Mouse (Mus musculus): ENCODE results near the gene Smg6. TPM values are rescaled to one million over a fixed set of nuclear protein-coding genes. Genes with fewer than 3 reads are reported as not detected.

Smg6 gene
- polyA plus RNA-seq, 1 experiment from 2014 or later, result 16.0 TPM

- Histone ChIP-seq H3K9ac (ENCODE audit: low read length) (no peak overlapping the region), H3K4me1 (ENCODE audit: control insufficient read depth, insufficient read depth, low read length) (no peaks in the 10 kb centered on the region), H3K4me3 (ENCODE audit: low read depth, low read length) (no peak overlapping the region), H3K4me2 (no peak overlapping the region), H3K27ac (ENCODE audit: low read depth, low read length) (no peak overlapping the region), H3K36me3 (ENCODE audit: control insufficient read depth, insufficient read depth, low read length) (no peaks in the 10 kb centered on the region; the same call in 1 of the 2 replicates), H3K9me3 (ENCODE audit: control insufficient read depth, low read length) (no peaks in the 10 kb centered on the region), H3K27me3 (ENCODE audit: control insufficient read depth, insufficient read depth, low read length) (no peaks in the 10 kb centered on the region)
- no peak for ATAC-seq (ENCODE audit: low FRiP score)
- DNase-seq (ENCODE audit: low spot score, missing footprints), result no peak
- WGBS, result 69% methylated on average over 11 of the region's 11 CpGs
Measured at GRCm38 (mm10) chr11:75147106-75147845, 221.7 kb downstream of the Smg6 start.

- ATAC-seq (ENCODE audit: low FRiP score) (no peak), DNase-seq (ENCODE audit: low spot score, missing footprints) (no peak)
- Histone ChIP-seq H3K27ac (ENCODE audit: low read depth, low read length) (no peak overlapping the region), H3K4me3 (ENCODE audit: low read depth, low read length) (no peak overlapping the region), H3K27me3 (ENCODE audit: control insufficient read depth, insufficient read depth, low read length) (no peaks in the 10 kb centered on the region), H3K9me3 (ENCODE audit: control insufficient read depth, low read length) (no peaks in the 10 kb centered on the region), H3K4me1 (ENCODE audit: control insufficient read depth, insufficient read depth, low read length) (no peaks in the 10 kb centered on the region), H3K9ac (ENCODE audit: low read length) (no peak overlapping the region), H3K4me2 (no peak overlapping the region), H3K36me3 (ENCODE audit: control insufficient read depth, insufficient read depth, low read length) (no peaks in the 10 kb centered on the region; the same call in 1 of the 2 replicates)
- WGBS, result 77% methylated on average over 3 of the region's 3 CpGs
Measured at GRCm38 (mm10) chr11:75147846-75148168, 222.2 kb downstream of the Smg6 start.

GRCm38 (mm10) chr11:75148332-75149035 is 222.9 kb downstream of the Smg6 start:
- no peaks in the 10 kb centered on the region; the same call in 1 of the 2 replicates for H3K36me3 ChIP-seq (ENCODE audit: control insufficient read depth, insufficient read depth, low read length)
- no peak overlapping the region for H3K4me3 ChIP-seq (ENCODE audit: low read depth, low read length)
- no peaks in the 10 kb centered on the region for H3K27me3 ChIP-seq (ENCODE audit: control insufficient read depth, insufficient read depth, low read length)
- 93% methylated on average over 11 of the region's 11 CpGs for WGBS
- no peaks in the 10 kb centered on the region for H3K4me1 ChIP-seq (ENCODE audit: control insufficient read depth, insufficient read depth, low read length)
- no peak overlapping the region for H3K4me2 ChIP-seq
- DNase-seq (ENCODE audit: low spot score, missing footprints) (no peak), ATAC-seq (ENCODE audit: low FRiP score) (no peak)
- H3K9ac ChIP-seq (ENCODE audit: low read length), result no peak overlapping the region
- no peak overlapping the region for H3K27ac ChIP-seq (ENCODE audit: low read depth, low read length)
- no peaks in the 10 kb centered on the region for H3K9me3 ChIP-seq (ENCODE audit: control insufficient read depth, low read length)

- Histone ChIP-seq H3K4me1 (ENCODE audit: control insufficient read depth, insufficient read depth, low read length) (no peaks in the 10 kb centered on the region), H3K4me3 (ENCODE audit: low read depth, low read length) (no peak overlapping the region), H3K27me3 (ENCODE audit: control insufficient read depth, insufficient read depth, low read length) (no peaks in the 10 kb centered on the region), H3K9me3 (ENCODE audit: control insufficient read depth, low read length) (no peaks in the 10 kb centered on the region), H3K36me3 (ENCODE audit: control insufficient read depth, insufficient read depth, low read length) (no peaks in the 10 kb centered on the region; the same call in 1 of the 2 replicates), H3K4me2 (no peak overlapping the region), H3K27ac (ENCODE audit: low read depth, low read length) (no peak overlapping the region), H3K9ac (ENCODE audit: low read length) (no peak overlapping the region)
- no peak for DNase-seq (ENCODE audit: low spot score, missing footprints)
- WGBS, result 81% methylated on average over 1 of the region's 1 CpGs
- ATAC-seq (ENCODE audit: low FRiP score), result no peak
Measured at GRCm38 (mm10) chr11:75150346-75150745, 224.7 kb downstream of the Smg6 start.

- no peaks in the 10 kb centered on the region for H3K4me1 ChIP-seq (ENCODE audit: control insufficient read depth, insufficient read depth, low read length)
- WGBS, result 85% methylated on average over 18 of the region's 18 CpGs
- DNase-seq (ENCODE audit: low spot score, missing footprints) (no peak), ATAC-seq (ENCODE audit: low FRiP score) (no peak)
- no peaks in the 10 kb centered on the region for H3K9me3 ChIP-seq (ENCODE audit: control insufficient read depth, low read length)
- H3K27me3 ChIP-seq (ENCODE audit: control insufficient read depth, insufficient read depth, low read length), result no peaks in the 10 kb centered on the region
- no peaks in the 10 kb centered on the region; the same call in 1 of the 2 replicates for H3K36me3 ChIP-seq (ENCODE audit: control insufficient read depth, insufficient read depth, low read length)
- no peak overlapping the region for H3K4me2 ChIP-seq
- H3K27ac ChIP-seq (ENCODE audit: low read depth, low read length), result no peak overlapping the region
- no peak overlapping the region for H3K9ac ChIP-seq (ENCODE audit: low read length)
- H3K4me3 ChIP-seq (ENCODE audit: low read depth, low read length), result no peak overlapping the region
Measured at GRCm38 (mm10) chr11:75152603-75153557, 227.3 kb downstream of the Smg6 start.

GRCm38 (mm10) chr11:75154053-75154585 is 228.5 kb downstream of the Smg6 start:
- Histone ChIP-seq H3K27ac (ENCODE audit: low read depth, low read length) (no peak overlapping the region), H3K36me3 (ENCODE audit: control insufficient read depth, insufficient read depth, low read length) (no peaks in the 10 kb centered on the region; the same call in 1 of the 2 replicates), H3K4me1 (ENCODE audit: control insufficient read depth, insufficient read depth, low read length) (no peaks in the 10 kb centered on the region), H3K27me3 (ENCODE audit: control insufficient read depth, insufficient read depth, low read length) (no peaks in the 10 kb centered on the region), H3K9me3 (ENCODE audit: control insufficient read depth, low read length) (no peaks in the 10 kb centered on the region), H3K4me2 (no peak overlapping the region), H3K9ac (ENCODE audit: low read length) (no peak overlapping the region), H3K4me3 (ENCODE audit: low read depth, low read length) (no peak overlapping the region)
- 82% methylated on average over 6 of the region's 6 CpGs for WGBS
- no peak for ATAC-seq (ENCODE audit: low FRiP score)
- no peak for DNase-seq (ENCODE audit: low spot score, missing footprints)

GRCm38 (mm10) chr11:75155985-75156384 is 230.4 kb downstream of the Smg6 start:
- no peak overlapping the region for H3K27ac ChIP-seq (ENCODE audit: low read depth, low read length)
- no peaks in the 10 kb centered on the region for H3K4me1 ChIP-seq (ENCODE audit: control insufficient read depth, insufficient read depth, low read length)
- DNase-seq (ENCODE audit: low spot score, missing footprints) (no peak), ATAC-seq (ENCODE audit: low FRiP score) (no peak)
- no peaks in the 10 kb centered on the region for H3K27me3 ChIP-seq (ENCODE audit: control insufficient read depth, insufficient read depth, low read length)
- H3K4me2 ChIP-seq, result no peak overlapping the region
- H3K9me3 ChIP-seq (ENCODE audit: control insufficient read depth, low read length), result no peaks in the 10 kb centered on the region
- H3K9ac ChIP-seq (ENCODE audit: low read length), result 0 out of 2 replicates have a peak overlapping the region, but pooled peaks have one; percentile 4
- H3K4me3 ChIP-seq (ENCODE audit: low read depth, low read length), result no peak overlapping the region
- H3K36me3 ChIP-seq (ENCODE audit: control insufficient read depth, insufficient read depth, low read length), result no peaks in the 10 kb centered on the region; the same call in 1 of the 2 replicates
- 91% methylated on average over 6 of the region's 6 CpGs for WGBS

- Histone ChIP-seq H3K4me3 (ENCODE audit: low read depth, low read length) (no peak overlapping the region), H3K36me3 (ENCODE audit: control insufficient read depth, insufficient read depth, low read length) (no peaks in the 10 kb centered on the region; the same call in 1 of the 2 replicates), H3K27me3 (ENCODE audit: control insufficient read depth, insufficient read depth, low read length) (no peaks in the 10 kb centered on the region), H3K27ac (ENCODE audit: low read depth, low read length) (no peak overlapping the region), H3K9ac (ENCODE audit: low read length) (peak overlapping the region; percentile 4; the same call in 1 of the 2 replicates), H3K9me3 (ENCODE audit: control insufficient read depth, low read length) (no peaks in the 10 kb centered on the region), H3K4me2 (no peak overlapping the region), H3K4me1 (ENCODE audit: control insufficient read depth, insufficient read depth, low read length) (no peaks in the 10 kb centered on the region)
- no peak for ATAC-seq (ENCODE audit: low FRiP score)
- DNase-seq (ENCODE audit: low spot score, missing footprints), result no peak
- WGBS, result 82% methylated on average over 5 of the region's 5 CpGs
Measured at GRCm38 (mm10) chr11:75156416-75156815, 230.8 kb downstream of the Smg6 start.
